Mouse (Mus musculus): ENCODE measurements around the gene Fos.

- TF ChIP-seq CTCF (IDR thresholded peaks at IDR 0.05; ENCODE audit: borderline replicate concordance, extremely low read depth, insufficient read depth, insufficient read length) (no peak), POLR2A (IDR thresholded peaks at IDR 0.05; ENCODE audit: borderline replicate concordance, extremely low read depth, insufficient read depth, insufficient read length, poor library complexity, severe bottlenecking) (no peak)
Observed at GRCm38 (mm10) chr12:85499001-85499400, 25.3 kb downstream of the Fos start.
